Mouse (Mus musculus): Measurements from ENCODE around the gene Slco1a5.
A peak's percentile ranks its signal among the peaks of the same experiment; 100 is the strongest.
"Not testable (repeated sequence)": the region's sequence is repeated elsewhere in the genome, so short reads cannot be mapped to it uniquely, and the experiment has no call there.

Slco1a5 gene

DNA sequence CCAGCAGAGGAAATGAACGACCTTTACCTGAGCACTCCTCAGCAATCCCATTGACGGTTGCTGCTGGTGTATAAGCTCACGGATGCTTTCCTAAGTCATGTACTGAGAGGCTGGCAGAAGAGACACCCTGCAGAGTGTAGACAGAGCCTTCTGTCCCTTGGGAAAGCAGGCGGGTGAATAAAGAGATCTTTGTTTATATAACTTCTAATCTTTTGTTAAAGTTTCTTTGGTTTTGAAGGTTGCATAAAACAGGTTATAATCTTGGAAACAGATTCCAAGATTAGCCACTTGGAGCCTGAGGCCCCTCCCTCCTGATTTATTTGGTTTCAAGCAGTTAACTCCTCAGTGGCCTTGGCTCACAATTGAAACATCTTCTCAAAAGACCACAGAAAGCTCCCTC, at the start of gene Slco1a5:
Gene Slco1a5 (minus strand): TSS at position 101 of the 400 bp plus-strand sequence.
- no peak for DNase-seq

DNA sequence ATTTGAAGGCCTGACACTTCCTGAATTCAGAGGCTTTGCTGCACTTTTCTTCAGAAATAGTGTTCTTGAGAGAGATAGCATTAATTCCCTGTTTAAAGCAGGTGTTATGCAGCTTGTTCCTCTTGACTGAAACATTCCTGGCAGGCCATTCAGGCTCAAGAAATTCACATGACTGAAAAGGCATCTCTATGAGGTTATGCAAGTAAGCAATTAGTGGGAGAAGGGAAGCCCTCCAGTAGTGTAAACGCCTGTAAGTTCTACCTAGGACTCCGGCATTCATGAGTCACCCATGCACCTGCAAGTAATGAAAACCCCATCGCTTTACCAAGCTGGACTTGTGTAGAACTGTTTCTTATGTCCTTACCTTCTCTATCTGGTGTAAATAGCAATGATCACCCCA, 46.8 kb upstream of the Slco1a5 start:
- DNase-seq: no peak

DNA sequence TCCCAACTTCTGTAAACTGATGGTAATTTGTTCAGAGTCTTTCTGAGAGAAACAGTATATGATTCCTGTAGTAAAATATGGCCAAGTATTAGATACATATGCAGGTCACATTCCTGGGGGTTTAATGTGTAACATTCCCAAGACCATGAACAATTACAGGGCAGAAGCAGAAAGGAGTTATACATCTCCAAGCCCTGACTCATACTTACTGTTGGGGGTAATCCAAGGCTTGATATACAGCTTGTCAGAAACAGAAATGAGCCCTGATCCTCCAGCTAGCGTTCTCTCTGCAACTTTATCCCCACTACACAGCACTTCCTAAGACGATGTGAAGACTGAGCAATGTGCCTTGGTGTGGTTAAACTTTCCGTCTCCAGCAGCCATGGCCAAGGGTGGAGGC, 44.8 kb upstream of the Slco1a5 start:
- DNase-seq: no peak

DNA sequence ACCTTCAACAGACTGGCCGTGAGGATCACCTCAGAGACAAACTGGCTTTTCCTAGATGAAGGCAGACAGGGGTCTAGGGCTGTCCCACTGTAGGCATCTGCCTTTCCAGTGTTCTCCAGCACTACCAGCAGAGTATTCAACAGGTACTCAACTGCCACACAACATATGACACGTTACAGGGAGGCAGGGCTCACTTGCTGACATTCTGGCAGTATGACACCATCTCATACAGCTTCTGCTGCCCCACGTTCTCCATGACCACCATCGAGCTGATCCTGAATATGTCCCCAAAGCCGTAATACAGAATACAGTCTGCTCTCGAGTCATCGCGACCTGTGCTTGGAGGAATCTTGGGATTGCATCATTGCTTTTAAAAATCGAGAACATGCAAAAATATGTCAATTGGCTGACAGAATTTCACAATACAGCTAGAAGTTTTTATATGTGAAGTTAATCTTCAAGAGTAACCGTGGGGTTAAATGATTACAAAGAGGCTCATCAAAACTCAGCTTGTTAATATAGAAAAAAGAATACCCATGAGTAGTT, 43.8 kb upstream of the Slco1a5 start:
- no peak for DNase-seq

DNA sequence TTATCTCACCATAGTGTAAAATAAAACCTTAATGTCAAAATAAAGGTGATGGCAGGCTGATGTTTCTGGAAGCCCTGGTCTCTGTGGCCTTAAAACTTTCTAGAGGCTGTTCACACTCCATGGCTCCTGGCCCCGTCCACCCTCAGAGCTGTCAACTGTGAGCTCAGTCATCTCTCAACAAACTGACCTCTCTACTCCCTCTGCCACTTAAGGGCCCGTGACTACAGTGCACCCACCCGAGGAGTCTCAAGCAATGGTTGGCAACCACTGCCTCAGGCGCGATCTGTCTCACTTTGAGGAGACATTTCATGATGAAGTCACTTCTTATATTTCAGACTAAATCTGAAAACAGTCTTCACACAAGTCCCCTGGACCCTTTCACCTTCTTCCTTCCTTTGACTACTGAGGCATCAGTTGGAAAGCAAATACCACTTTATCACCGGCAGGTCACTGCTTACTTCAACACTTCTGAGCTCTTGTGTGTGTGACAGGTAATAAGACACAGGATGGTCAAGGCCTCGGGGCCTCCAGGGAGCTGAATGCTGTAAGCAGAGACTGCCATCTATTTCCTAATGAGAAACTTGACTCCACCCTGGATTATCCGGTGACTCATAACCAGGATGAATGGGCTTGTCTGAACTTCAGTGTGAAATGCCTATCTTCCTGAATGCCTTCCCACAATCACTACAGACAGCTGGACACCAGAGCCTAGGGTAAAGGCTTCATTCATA, 43.1 kb upstream of the Slco1a5 start:
- DNase-seq: no peak

DNA sequence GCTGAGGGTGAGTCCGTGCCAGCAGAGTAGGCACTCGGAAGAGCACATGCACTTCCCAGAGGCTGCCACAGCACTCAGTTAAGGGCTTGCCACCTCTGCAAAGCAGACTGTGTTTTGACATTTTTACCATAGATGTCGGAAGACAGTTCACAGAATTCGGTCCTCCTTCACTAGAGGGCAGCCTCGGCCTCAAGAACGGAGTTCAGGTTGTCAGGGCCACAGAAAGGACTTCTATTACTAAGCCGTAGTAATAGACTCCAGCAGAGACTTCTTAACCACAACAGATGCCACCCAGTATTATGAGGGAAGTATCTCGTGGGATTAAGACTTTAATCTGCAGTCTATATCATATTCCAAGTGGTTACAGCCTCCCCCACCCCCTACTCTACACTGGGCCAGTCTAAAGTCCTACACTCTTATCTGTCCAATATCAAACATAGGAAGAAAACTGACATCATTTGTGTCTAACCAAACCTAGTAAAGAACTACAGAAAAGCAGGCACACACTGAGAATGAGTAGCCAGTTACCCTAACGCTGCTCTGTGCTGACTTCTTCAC, 40.3 kb upstream of the Slco1a5 start:
- no peak for DNase-seq

DNA sequence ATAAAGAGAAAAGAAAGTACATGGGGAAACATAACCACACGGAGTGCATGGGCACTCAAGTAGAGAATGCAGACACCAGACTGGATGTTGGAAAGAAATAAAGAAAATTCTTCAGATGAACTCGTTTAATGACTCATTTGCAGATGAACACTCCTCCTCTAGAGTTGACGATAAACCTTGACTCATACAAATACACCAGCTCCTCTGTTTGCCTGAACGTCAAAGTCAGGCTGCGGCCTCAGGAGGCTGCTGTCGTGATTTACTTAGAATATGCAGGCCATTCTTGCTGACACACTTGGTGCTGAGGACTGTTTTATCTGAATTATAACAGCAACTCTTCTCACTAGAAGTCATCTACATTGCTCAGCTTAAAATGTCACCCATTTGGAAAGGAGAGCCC, 39.3 kb upstream of the Slco1a5 start:
- DNase-seq: no peak

DNA sequence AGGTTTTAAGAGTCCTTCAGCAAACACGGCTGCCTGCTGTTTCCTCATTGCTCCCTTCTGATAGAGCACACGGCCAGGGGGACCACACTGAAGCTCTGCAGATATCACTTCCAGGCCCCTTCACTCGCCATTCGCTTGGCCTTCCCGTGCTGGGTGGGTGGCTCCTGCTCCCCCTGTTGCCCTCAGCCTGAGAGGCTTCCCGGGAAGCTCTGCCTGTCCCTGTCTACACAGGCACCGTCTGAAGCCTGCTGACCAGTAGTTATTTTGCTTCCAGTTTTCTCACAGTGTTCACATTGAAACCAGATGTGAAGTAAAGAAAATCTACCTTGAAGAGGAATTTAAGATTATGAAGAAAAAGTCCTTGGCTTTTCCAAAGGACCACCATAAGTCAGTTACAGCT, 34.3 kb upstream of the Slco1a5 start:
- DNase-seq: no peak

DNA sequence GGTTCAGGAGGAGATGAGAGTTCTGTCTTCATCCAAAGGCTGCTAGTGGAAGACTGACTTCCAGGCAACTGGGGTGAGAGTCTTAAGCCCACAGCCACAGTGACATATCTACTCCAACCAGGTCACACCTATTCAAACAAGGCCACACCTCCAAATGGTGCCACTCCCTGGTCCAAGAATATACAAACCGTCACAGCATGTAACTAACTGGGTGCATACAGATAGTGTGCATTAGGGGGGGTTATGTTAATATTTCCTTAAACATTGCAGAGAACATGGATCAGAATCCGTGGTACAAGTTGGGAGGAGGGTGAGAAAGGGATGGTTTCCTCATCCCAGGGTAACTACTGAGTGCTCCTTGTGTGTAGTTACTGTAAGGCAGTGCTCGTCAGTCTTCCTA, 29.3 kb upstream of the Slco1a5 start:
- DNase-seq: not testable (repeated sequence)

DNA sequence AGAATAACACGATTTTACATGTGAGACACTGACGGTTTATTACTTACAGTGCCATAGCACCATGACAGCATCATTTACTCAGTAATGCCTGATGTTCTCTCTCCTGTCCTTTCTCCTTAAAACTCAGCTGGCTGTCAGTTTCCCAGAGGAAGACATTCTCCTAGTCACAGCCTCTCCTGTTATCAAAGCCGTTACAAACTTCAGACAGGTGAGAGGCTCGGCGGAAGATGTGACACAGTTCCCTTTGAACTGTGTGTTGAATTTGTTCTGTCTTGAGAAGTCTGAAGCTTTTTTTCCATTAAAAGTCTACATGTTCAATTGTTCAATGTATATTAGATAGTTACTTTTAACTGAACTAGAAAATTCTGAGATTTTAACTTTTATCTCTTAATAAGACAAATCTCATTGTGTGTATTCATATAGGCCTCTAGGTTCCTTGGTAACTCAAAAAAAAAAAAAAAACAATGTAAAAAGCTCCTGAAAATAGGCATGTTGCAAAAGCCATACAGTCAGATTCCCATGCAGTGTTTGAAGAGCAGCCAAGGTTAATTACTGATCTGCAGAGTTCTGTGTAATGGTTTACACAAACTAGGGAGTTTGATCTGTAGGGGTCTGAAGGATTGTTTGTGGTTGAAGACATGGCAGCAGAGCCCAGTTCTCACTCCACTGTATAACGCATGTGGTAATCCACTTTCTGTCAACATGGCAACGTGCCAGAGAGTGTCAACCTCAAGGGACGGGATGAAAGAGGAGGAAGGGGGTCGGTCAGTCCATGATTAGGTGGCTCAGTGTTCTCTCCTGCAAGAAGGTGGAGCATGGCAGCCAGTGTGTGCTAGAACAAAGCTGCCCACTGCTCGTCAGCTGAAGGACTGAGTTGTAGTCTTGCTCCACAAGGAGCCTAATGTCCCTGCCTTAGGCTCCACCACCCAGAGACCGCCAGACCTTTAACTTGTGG, 24.9 kb upstream of the Slco1a5 start:
- no peak for DNase-seq

DNA sequence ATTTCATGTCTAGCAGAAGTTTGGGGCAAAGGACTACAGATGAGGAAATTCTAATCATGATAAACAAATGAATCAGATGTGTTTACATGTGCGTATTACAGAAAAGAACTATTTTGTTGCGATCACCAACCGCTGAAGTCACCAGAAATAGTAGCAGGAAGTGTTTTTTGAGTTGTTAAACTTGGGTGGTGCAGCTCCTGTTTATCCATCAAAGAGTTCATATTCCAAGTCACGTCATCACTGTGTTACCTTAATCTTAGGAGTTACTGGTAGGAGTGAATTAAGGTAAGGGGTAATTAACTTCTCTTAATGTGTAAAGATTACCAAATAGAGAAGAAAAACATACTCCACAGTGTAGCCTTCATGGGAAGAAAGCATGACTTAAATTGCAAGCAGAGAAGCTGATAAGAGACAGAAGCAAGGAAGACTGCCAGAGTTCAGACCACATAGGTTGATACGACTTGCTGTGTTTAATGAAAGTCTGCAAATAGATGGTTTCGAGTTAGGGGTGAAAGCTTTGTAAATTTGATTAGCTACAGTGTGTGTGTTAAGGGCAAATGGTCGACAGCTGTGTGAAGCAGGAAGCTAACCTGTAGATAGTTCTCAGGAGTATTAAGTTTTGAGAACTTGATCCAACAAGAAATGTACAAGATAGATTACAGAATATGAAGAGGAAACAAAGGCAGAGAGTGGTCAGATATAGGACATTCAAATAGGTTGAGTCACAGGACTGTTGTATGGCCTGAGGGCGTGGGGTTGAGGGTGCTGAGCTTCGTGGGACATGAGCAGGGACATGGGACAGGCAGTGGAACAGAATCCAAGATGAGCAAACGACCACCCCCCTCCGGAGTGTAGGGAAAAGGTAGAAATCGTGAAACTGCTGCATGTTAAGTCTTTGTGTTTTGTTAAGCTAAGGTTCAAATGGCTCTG, 23.7 kb upstream of the Slco1a5 start:
- no peak for DNase-seq

DNA sequence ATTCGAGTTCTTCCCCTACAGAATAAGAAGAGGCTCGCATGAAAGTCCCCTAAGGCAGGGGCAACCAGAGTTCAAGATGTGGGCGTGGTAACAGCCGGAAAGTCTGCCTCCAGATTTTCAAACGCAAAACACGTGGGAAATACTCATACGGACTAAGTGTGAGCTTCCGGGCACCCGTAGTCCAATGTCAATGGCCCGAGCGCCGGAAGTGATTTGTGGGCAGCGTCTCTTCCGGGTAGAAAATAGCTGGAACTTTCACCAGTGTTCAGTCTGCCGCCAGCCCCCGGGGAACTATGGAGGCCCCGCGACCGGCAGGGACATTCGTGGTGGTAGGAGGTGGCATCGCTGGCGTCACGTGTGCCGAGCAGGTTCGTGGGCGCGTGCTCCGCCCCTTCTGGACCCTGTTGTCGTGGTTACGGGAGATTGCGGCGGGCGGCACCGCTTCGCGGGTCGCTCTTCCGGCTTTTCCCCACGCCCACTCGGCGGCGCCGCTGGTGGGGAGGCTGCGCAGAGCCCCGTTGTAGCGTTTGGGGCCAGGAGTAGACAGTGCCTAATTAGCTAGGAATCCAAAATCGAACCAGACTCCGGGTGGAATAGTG, 22.8 kb upstream of the Slco1a5 start, which contains the start of gene Pyroxd1:
Gene Pyroxd1 (plus strand): TSS at position 215 of the 599 bp plus-strand sequence.
- peak; percentile 75 to 81 for DNase-seq

DNA sequence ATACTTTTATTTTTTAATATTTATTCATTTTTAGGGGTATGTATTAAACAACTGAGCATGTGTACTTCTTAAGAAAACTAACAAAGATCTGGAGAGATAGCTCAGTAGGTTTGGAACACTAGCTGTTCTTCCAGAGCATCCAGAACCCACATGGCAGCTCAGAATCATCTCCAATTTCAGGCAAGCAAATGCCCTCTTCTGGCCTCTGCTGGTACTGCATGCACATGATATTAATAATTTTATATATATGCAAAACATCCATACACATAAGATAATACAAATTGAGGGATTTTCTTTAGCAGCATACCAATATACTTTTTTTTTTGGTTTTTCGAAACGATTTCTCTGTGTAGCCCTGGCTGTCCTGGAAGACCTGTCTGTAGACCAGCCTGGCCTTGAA, 20.8 kb upstream of the Slco1a5 start:
- DNase-seq: peak in 1 of 2 experiments; percentile 57

DNA sequence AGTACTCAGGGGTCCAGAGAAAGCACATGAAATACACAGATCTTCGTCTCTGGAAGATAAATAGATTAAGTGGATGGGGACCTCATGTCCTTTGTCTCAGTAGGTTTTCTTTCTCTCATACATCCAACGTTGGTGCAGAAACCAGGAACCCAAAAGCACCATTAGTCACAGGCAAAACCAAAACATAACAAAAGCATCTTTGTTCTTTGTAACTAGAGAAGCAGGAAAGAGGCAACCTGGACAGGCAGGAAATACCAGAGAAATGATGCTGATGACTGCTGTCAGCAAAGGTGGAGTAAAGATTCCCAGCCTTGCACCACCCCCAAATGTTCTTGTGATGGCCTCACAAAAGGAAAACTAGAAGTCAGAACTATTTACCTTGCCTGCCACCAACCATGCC, 16.8 kb upstream of the Slco1a5 start:
- DNase-seq: no peak

DNA sequence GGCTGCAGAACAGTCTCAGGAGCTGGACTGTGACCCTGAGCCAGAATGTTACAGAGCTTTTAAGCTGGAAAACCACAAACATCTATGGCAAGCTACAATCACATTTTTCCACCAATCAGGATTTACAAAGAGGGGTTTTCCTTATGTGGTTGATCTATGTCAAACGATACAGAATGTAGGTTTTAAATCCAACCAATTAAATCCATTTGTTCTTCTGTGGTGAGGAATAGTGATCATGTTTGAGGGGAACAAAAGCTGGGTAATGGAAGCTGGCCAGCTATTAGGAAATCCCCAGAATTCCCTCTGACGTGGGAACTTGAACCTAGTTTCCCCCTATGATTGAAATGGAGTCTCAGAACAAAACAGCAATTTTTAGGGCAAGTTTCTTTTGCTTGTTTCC, 16.2 kb upstream of the Slco1a5 start:
- DNase-seq: no peak

DNA sequence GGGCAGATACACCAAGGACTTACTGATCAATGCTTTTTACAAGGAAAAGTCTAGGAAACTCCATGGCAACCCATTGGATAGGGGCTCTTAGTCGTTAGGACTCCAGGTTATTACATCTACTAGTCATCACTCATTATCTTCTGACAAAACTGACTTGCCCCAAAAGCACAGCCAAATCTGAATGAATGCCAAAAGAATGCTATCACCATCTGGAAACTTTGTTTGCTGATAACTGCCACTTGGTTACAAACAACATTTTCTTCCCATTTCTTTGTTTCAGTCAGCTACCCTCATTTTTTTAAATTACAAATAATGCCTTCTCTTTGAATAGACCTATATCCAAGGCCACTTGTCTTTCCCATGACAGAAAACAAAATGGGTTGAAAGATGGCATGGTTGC, 6.4 kb upstream of the Slco1a5 start:
- no peak for DNase-seq

DNA sequence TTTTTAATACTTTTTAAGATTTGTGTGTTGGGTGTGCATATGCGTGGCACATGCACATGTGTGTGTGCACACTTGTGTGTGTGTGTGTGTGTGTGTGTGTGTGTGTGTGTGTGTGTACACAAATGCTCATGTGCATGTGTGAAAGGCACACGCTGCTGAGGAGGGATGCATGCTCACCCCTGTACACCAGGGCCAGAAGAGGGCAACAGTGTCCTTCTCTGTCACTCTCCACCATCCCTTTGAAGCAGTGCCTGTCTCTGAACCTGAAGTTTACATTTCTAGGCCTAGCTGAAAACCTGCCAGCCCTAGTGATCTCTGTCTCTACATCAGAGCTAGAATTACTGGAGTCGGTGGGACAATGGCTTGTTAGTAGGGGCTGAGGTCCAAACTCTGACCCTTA, 3.8 kb upstream of the Slco1a5 start:
- no peak for DNase-seq

DNA sequence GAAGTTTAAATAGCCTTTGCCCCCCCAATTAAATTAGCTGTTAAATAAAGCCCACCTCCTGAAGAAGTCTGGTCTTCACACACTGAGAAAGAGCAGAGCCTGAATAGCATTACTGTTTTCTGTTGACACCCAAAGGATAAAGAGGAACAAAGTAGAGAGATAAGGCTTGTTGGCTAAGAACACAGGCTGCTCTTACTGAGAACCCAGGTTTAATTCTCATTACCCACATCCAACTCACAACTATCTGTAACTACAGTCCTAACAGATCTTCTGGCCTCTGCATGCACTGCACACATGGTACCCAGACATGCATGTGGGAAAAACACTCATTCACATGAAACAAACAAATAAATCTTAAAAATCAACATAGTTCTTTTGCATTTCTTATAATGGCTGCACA, 5.7 kb downstream of the Slco1a5 start:
- no peak for DNase-seq

DNA sequence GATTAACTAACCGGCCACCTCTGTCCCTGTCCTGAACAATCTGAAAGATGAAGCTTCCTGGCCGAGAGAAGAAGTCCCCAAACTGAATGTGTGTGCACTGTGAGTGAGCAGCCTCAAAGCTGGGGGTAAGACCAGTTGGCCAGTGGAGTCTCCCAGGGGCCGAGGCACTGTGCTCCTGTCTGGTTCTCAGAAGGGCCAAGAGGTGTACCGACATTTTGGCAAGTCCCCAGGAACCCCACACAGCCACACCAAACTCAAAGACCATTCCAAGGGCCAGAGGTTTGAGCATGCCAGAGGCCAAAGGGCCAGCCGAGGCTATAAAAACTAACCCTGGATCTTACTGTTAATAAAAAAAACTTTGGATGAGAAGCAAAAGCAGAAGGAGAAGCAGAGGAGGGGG, 8.5 kb downstream of the Slco1a5 start:
- no peak for DNase-seq

DNA sequence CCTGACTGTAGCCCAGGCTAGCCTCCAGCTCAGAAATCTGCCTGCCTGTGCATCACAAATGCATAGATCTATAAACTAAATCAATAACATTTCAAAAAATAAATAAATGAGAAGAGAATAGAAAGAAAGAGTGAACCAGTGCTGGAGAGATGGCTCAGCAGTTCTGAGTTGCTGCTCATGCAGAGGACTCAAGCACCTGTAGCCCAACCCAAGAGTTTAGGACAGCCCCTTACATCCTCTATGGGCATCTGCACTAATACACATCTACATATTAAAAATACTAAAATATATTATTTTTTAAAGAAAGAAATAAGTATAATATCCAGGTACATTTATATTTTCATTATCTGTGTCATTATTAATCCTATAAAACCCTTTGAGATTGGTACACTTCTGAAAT, 17.7 kb downstream of the Slco1a5 start:
- no peak for DNase-seq

DNA sequence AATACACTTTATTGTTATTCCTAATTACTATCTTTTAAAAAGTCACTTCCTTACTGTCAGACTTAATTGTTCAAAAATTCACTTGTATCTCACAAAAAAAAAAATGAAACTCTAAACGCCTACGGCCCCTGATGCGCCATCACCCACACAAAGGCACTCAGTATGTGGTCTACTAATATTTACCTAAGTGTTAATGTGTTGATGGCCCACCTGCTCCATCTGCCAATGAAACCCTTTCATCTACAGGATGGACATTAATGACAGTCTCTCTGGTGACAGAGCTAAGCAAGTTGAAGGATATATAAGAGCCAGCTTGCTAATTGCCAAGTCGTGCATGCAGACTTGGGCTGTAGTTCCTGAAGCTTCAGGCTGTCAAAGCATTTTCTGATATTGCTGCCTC, 24.7 kb downstream of the Slco1a5 start, which contains the start of gene Iapp:
Gene Iapp (plus strand): TSS at position 326 of the 400 bp plus-strand sequence.
- DNase-seq: no peak
